Mouse (Mus musculus) ovary, adult 18-20 months (tissue): Measurements from ENCODE around the gene Fbxo3.
"Not testable (repeated sequence)": the region's sequence is repeated elsewhere in the genome, so short reads cannot be mapped to it uniquely, and the experiment has no call there.

ENCODE experiments used
- DNase-seq: peaks from one replicate; pipeline ENCODE4 v3.0.0; 2022; ENCODE audit warnings: low spot score, mixed read lengths

Gene Fbxo3

GRCm38 (mm10) chr2:104036316-104036715 is 8.8 kb downstream of the Fbxo3 start:
- no peak for DNase-seq

- no peak for DNase-seq
Observed at GRCm38 (mm10) chr2:104038236-104038635, 10.7 kb downstream of the Fbxo3 start.

DNA sequence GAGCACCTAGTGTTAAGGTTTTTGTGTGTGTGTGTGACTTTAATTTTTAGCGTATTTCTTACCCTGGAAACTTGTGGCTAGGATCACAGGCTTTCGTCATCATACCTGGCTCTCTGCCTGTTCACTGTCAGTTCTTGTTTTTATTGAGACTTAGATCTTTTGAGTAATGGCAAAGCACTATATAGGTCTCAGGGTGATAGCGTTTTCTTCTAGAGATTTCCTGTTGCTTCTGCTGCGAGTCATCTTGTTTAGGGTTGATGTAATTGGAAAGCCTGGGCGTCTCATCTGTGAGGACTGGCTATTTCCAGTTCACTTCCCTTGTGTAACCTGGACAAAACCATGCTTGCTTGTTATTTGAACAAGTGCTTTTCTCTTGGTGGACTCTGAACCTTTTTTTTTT is 14.1 kb downstream of the Fbxo3 start:
- no peak for DNase-seq

DNA sequence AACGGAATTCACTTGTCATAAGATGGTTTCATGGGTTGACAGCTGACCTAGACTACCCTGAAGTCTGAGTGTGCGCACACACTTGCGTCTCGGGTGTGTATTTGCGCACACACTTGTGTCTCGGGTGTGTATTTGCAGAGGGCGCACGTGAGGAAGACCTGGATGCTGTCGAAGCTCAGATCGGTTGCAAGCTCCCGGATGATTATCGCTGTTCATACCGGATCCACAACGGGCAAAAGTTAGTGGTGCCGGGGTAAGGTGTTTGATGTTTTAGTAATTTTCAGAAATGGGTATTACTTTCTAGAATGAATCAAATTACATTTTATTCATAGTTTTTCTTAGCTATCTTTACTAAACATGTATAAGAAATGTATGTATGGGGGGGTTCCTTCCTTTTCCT is 15.2 kb downstream of the Fbxo3 start:
- DNase-seq: no peak

DNA sequence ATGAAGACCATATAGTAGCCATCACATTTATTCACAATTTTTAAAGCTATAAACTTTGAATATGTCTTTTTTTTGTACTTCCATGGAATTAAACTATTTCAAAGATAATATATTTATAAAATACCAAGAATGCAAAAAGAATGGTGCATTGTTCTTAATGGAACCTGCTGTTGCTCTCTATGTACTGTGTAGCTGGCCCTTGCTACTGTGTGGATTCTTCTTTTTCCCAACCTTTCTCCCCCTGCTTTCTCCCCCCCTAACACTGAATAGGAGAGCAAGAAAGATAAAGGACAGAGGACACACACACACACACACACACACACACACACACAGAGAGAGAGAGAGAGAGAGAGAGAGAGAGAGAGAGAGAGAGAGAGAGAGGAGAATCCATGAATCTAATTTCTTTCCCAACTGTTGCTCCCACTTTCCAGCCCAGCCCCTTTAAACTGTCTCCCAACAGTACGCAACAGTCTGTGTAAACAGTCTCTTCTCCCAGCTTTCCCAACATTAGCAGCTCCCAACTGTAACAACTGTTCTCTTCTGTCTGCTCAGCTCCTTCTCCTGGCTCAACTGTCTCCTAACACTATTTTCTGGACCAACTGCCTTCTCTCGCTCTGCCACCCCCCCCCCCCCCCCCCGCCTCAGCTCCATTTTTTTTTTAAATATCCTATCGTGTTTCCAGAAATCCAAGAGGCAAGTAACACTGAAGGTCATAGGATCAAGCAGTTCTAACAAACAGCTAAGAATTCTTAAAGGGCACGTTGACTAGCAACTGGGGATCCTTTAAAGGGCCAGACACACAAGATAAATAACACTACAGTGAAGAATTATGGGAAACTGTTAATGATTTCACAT is 16.3 kb downstream of the Fbxo3 start:
- DNase-seq: no peak

- no peak for DNase-seq
Observed at GRCm38 (mm10) chr2:104044479-104045080, 17.1 kb downstream of the Fbxo3 start.

DNA sequence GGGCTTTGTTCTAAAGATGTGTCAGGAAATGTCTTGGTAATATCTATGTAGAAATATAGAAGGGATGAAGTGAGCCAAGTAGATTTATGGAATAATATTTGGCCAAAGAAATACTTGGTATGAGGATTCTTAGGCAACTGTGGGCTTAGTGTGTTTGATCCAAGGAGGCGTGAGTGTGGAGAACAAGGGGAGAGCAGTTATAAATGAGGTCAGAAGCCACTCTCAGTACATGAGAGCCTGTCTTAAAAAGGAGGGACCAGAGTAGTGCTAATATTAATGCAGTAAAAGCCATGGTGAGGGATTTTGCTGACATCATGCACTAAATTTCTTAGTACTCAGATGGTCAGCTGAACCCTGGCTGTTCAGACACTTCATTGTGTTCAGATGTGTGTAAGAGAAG is 30.9 kb downstream of the Fbxo3 start:
- DNase-seq: no peak

- DNase-seq: no peak
Observed at GRCm38 (mm10) chr2:104058954-104059353, 31.4 kb downstream of the Fbxo3 start.

GRCm38 (mm10) chr2:104059786-104060185 is 32.3 kb downstream of the Fbxo3 start:
- no peak for DNase-seq

DNA sequence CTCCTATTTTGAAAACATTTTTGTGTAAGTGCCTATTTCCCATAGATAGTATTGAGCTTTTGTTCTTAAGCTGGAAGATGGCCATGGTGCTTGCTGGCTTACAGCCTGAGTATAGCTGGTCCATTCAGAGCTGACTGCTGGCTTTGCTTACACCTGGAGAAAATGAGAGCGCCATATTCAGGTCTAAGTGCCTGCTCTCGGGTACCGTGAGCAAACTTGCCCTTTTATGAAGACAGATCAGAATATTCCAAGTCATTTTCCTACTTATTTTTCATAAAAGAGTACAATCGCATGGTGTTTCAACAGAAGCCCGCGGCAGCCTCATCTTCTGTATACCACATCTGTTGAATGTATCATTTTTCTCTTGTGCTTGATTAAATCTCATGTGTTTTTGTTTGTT is 33.5 kb downstream of the Fbxo3 start:
- no peak for DNase-seq

DNA sequence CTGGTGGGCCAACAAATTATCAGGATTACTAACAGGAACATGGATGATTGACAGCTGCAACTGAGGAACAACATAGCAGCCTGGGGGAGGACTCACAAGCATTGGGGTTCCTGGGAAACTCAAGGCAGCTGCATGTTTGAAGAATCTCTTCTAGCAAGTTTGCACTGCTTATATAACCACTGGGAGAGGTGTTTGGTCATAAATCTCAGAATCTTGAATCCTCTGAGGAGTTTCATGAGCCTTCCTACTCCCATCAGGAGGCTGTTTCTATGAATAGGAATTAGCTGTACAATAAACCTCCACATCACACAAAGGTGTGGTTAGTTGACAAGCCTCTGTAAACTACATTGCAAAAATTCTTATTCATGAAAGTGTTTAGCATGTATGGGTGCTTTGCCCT is 35.1 kb downstream of the Fbxo3 start:
- DNase-seq: no peak

GRCm38 (mm10) chr2:104064152-104064551 is 36.6 kb downstream of the Fbxo3 start:
- DNase-seq: no peak

GRCm38 (mm10) chr2:104065526-104065925 is 38.0 kb downstream of the Fbxo3 start, which contains the start of gene Gm10912:
TSS of gene Gm10912 (plus strand) at chr2:104065826.
- DNase-seq: not testable (repeated sequence)

GRCm38 (mm10) chr2:104068450-104068849 is 40.9 kb downstream of the Fbxo3 start, which contains the start of gene Gm10799:
TSS of gene Gm10799 (minus strand) at chr2:104068550.
- DNase-seq: not testable (repeated sequence)

- peak; percentile 36 for DNase-seq
Observed at GRCm38 (mm10) chr2:104069704-104070185, 42.2 kb downstream of the Fbxo3 start, which contains the start of gene Cd59b. TSS of gene Cd59b (plus strand) at chr2:104069849.

- DNase-seq: not testable (repeated sequence)
Observed at GRCm38 (mm10) chr2:104078285-104078684, 50.8 kb downstream of the Fbxo3 start.

GRCm38 (mm10) chr2:104081436-104082050 is 54.0 kb downstream of the Fbxo3 start:
- DNase-seq: not testable (repeated sequence)

DNA sequence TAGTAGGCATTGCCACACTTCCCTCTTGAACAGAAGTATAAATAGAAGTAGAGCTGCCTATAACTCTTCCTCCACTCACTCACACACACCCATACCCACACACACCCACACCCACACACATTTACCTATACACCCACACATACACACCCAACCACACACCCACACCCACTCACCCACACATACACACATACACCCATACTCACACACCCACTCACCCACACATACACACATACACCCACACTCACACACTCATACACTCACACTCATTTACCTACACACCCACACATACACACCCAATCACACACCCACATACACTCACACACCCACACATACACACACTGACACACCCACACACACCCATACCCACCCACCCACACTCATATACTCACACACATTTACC is 55.0 kb downstream of the Fbxo3 start:
- DNase-seq: no peak

GRCm38 (mm10) chr2:104084027-104084426 is 56.5 kb downstream of the Fbxo3 start:
- DNase-seq: not testable (repeated sequence)

GRCm38 (mm10) chr2:104087562-104087961 is 60.0 kb downstream of the Fbxo3 start:
- DNase-seq: not testable (repeated sequence)

- DNase-seq: no peak
Observed at GRCm38 (mm10) chr2:104093305-104093704, 65.8 kb downstream of the Fbxo3 start.

- DNase-seq: peak; percentile 76
Observed at GRCm38 (mm10) chr2:104095741-104096213, 68.3 kb downstream of the Fbxo3 start, which contains the start of gene Cd59a. TSS of gene Cd59a (plus strand) at chr2:104095801.
